In genomic region chr4:72197888-72198605, GRCm38 (mm10) we compare ENCODE assay signal across 8 mouse cellular contexts. TPM values are rescaled to one million over a fixed set of nuclear protein-coding genes. Genes with fewer than 3 reads are reported as not detected.
DNase-seq lines count a peak whose midpoint lies in the region; ATAC-seq and TF ChIP-seq lines count a peak whose summit lies in the region.

No protein-coding gene starts in this region.

- H3K4me1 ChIP-seq in bone marrow macrophage, adult 2 months (ENCODE audit: control insufficient read depth, insufficient read depth, low read length): peaks cover 22% of the 10 kb centered on the region
- peaks cover 2% of the 10 kb centered on the region for H3K4me1 ChIP-seq in heart, adult 2 months (ENCODE audit: control insufficient read depth, insufficient read depth, low read length)
- H3K4me1 ChIP-seq in stomach, embryonic 15.5 days: peaks cover 24% of the 10 kb centered on the region; the same call in 1 of the 2 replicates

- WGBS in heart, adult 2 months: 30% methylated on average over 7 of the region's 7 CpGs
- WGBS in stomach, embryonic 15.5 days: 13% methylated on average over 7 of the region's 7 CpGs

- TF ChIP-seq POLR2A in bone marrow macrophage, adult 2 months (IDR thresholded peaks at IDR 0.05; ENCODE audit: borderline replicate concordance, low read depth, low read length): no peak
- no peak for TF ChIP-seq POLR2A in heart, adult 2 months (IDR thresholded peaks at IDR 0.05; ENCODE audit: insufficient read depth, low read depth, low read length)

- TF ChIP-seq CTCF in bone marrow macrophage, adult 2 months (IDR thresholded peaks at IDR 0.05; ENCODE audit: low read depth, low read length): no peak
- TF ChIP-seq CTCF in heart, adult 2 months (IDR thresholded peaks at IDR 0.05): no peak

- no peaks in the 10 kb centered on the region for H3K27me3 ChIP-seq in heart, adult 2 months (ENCODE audit: control insufficient read depth, insufficient read depth, low read length)
- no peaks in the 10 kb centered on the region for H3K27me3 ChIP-seq in stomach, embryonic 15.5 days (replicated peaks)

- peaks cover 23% of the 10 kb centered on the region for H3K36me3 ChIP-seq in heart, adult 2 months (ENCODE audit: control insufficient read depth, insufficient read depth, low read length)
- H3K36me3 ChIP-seq in stomach, embryonic 15.5 days: no peaks in the 10 kb centered on the region

- H3K79me2 ChIP-seq in heart, adult 2 months (replicated peaks; ENCODE audit: control insufficient read depth, insufficient read depth, low read length): no peaks in the 10 kb centered on the region; the same call in 1 of the 2 replicates

- peak; percentile 25 to 38 for DNase-seq in left cerebral cortex, postnatal 10 days (ENCODE audit: extremely low spot score in 1 of 2, low spot score in 2 of 2)
- DNase-seq in left cerebral cortex, postnatal 36 days (ENCODE audit: low spot score in 2 of 2): no peak
- peak; percentile 17 to 27 for DNase-seq in heart, adult 2 months
- DNase-seq in kidney, adult 18-20 months: peak; percentile 40
- peak; percentile 78 to 90 for DNase-seq in lung, adult 18-20 months

- intact Hi-C loops in left cerebral cortex, postnatal 10 days (cut with DNase I): loop anchor here (5.0 to 10.0 kb wide), 2 partner anchors 1293 to 1596 kb away; no protein-coding TSS in a partner anchor
- intact Hi-C loops in left cerebral cortex, postnatal 36 days (cut with DNase I): loop anchor here (10.0 kb wide), 1 partner anchor 133 kb away; no protein-coding TSS in a partner anchor
- intact Hi-C loops in heart, adult 2 months (cut with DNase I): loop anchor here (5.0 to 10.0 kb wide), 2 partner anchors 133 to 156 kb away; no protein-coding TSS in a partner anchor

- TF ChIP-seq EP300 in heart, adult 2 months (IDR thresholded peaks at IDR 0.05; ENCODE audit: insufficient read depth, low read depth, low read length): no peak

- no peak overlapping the region for H3K9ac ChIP-seq in heart, adult 2 months (ENCODE audit: low read depth, low read length)
- peak overlapping the region; percentile 14; the same call in 1 of the 2 replicates for H3K9ac ChIP-seq in stomach, embryonic 15.5 days

- H3K4me3 ChIP-seq in bone marrow macrophage, adult 2 months (ENCODE audit: insufficient read depth, low read length): peak overlapping the region; percentile 1; the same call in 1 of the 2 replicates
- peak overlapping the region; percentile 89 for H3K4me3 ChIP-seq in heart, adult 2 months
- peak overlapping the region; percentile 84 for H3K4me3 ChIP-seq in stomach, embryonic 15.5 days (replicated peaks)

- peak overlapping the region; percentile 88 for H3K4me2 ChIP-seq in stomach, embryonic 15.5 days

- no peak for ATAC-seq in stomach, embryonic 15.5 days (ENCODE audit: insufficient read depth, low FRiP score, low read depth)
- ATAC-seq in megakaryocyte progenitor cell, adult 5-6 weeks (replicated peaks; ENCODE audit: poor library complexity): no peak

- no peak overlapping the region for H3K27ac ChIP-seq in bone marrow macrophage, adult 2 months (ENCODE audit: insufficient read depth, low read depth, low read length)
- no peak overlapping the region for H3K27ac ChIP-seq in heart, adult 2 months
- H3K27ac ChIP-seq in stomach, embryonic 15.5 days: no peak overlapping the region; the same call in 1 of the 2 replicates

- H3K9me3 ChIP-seq in stomach, embryonic 15.5 days: no peaks in the 10 kb centered on the region

RNA-seq across cellular contexts. Expression of gene Tle1, which starts 2.7 kb away (rescaled TPM):
- 10 to 100 TPM; 33.7 to 40.8 TPM for total RNA-seq in left cerebral cortex, postnatal 10 days (2021)
- 10 to 100 TPM; 46.3 to 49.9 TPM for total RNA-seq in left cerebral cortex, postnatal 36 days (2021)
- 22.8 and 28.1 TPM in 2 replicates for polyA plus RNA-seq in bone marrow macrophage, adult 2 months (2012; ENCODE audit: insufficient read depth, insufficient read length, missing spikeins)
- 1 to 10 TPM; 8.2 to 9.5 TPM for total RNA-seq in heart, adult 2 months (2021)
- 8.8 and 8.9 TPM in 2 replicates for polyA plus RNA-seq in heart, adult 2 months (2012; rRNA removed)
- polyA plus RNA-seq in stomach, embryonic 15.5 days (2015; fragmentation: Nextera tagmentation; extraction: Ambion mirVana): 17.8 and 22.3 TPM in 2 replicates
- total RNA-seq in megakaryocyte progenitor cell, adult 5-6 weeks (2015): 6.0 and 7.3 TPM in 2 replicates
- 9.2 and 18.9 TPM in 2 replicates for total RNA-seq in megakaryocyte progenitor cell, adult 5-6 weeks (2017)

Comparison
In these comparisons a context has a peak if more than half of its experiments do, and no peak if none do; other contexts are left out.
1. DNase-seq: peak in left cerebral cortex, postnatal 10 days (2 of 2), heart, adult 2 months (2 of 2), kidney, adult 18-20 months (single experiment) and lung, adult 18-20 months (2 of 2); none in left cerebral cortex, postnatal 36 days (0 of 2).
2. H3K4me3 ChIP-seq: peak in every context shown above with its lines; median percentile 89 in heart, adult 2 months; 84 in stomach, embryonic 15.5 days; 1 in bone marrow macrophage, adult 2 months.